Mouse (Mus musculus): Measurements from ENCODE around the gene Prcd. TPM values are rescaled to one million over a fixed set of nuclear protein-coding genes. Genes with fewer than 3 reads are reported as not detected.
"Not testable (repeated sequence)": the region's sequence is repeated elsewhere in the genome, so short reads cannot be mapped to it uniquely, and the experiment has no call there.

The Prcd gene
- polyA plus RNA-seq, 1 experiment, result not detected

- WGBS, result 56% methylated on average over 9 of the region's 9 CpGs
- Histone ChIP-seq H3K4me3 (replicated peaks; ENCODE audit: control insufficient read depth, low read depth, low read length) (no peak overlapping the region), H3K4me1 (ENCODE audit: control insufficient read depth, insufficient read depth, low read length) (0 out of 2 replicates have a peak, but pooled peaks cover 1% of the 10 kb centered on the region), H3K27ac (ENCODE audit: control insufficient read depth, insufficient read depth, low read depth, low read length, poor library complexity) (no peak overlapping the region)
- TF ChIP-seq CTCF (IDR thresholded peaks at IDR 0.05; ENCODE audit: control insufficient read depth, insufficient read depth, low read length) (peak; percentile 90), POLR2A (IDR thresholded peaks at IDR 0.05; ENCODE audit: borderline replicate concordance, control insufficient read depth, low read depth, low read length) (no peak)
Measured at GRCm38 (mm10) chr11:116628712-116629111, 24.6 kb upstream of the Prcd start.

GRCm38 (mm10) chr11:116629472-116629871 lies 23.9 kb upstream of the Prcd start:
- no peak overlapping the region for H3K4me3 ChIP-seq (replicated peaks; ENCODE audit: control insufficient read depth, low read depth, low read length)
- WGBS, result 73% methylated on average over 6 of the region's 6 CpGs
- H3K4me1 ChIP-seq (ENCODE audit: control insufficient read depth, insufficient read depth, low read length), result 0 out of 2 replicates have a peak, but pooled peaks cover 1% of the 10 kb centered on the region
- no peak for TF ChIP-seq POLR2A (IDR thresholded peaks at IDR 0.05; ENCODE audit: borderline replicate concordance, control insufficient read depth, low read depth, low read length)
- TF ChIP-seq CTCF (IDR thresholded peaks at IDR 0.05; ENCODE audit: control insufficient read depth, insufficient read depth, low read length), result no peak
- no peak overlapping the region for H3K27ac ChIP-seq (ENCODE audit: control insufficient read depth, insufficient read depth, low read depth, low read length, poor library complexity)

- Histone ChIP-seq H3K27ac (ENCODE audit: control insufficient read depth, insufficient read depth, low read depth, low read length, poor library complexity) (no peak overlapping the region), H3K4me3 (replicated peaks; ENCODE audit: control insufficient read depth, low read depth, low read length) (no peak overlapping the region), H3K4me1 (ENCODE audit: control insufficient read depth, insufficient read depth, low read length) (no peaks in the 10 kb centered on the region)
- 45% methylated on average over 12 of the region's 12 CpGs for WGBS
- no peak for TF ChIP-seq CTCF (IDR thresholded peaks at IDR 0.05; ENCODE audit: control insufficient read depth, insufficient read depth, low read length)
- no peak for TF ChIP-seq POLR2A (IDR thresholded peaks at IDR 0.05; ENCODE audit: borderline replicate concordance, control insufficient read depth, low read depth, low read length)
Measured at GRCm38 (mm10) chr11:116630171-116630965, 23.0 kb upstream of the Prcd start.

- Histone ChIP-seq H3K27ac (ENCODE audit: control insufficient read depth, insufficient read depth, low read depth, low read length, poor library complexity) (no peak overlapping the region), H3K4me1 (ENCODE audit: control insufficient read depth, insufficient read depth, low read length) (no peaks in the 10 kb centered on the region), H3K4me3 (replicated peaks; ENCODE audit: control insufficient read depth, low read depth, low read length) (no peak overlapping the region)
- 83% methylated on average over 10 of the region's 10 CpGs for WGBS
- TF ChIP-seq POLR2A (IDR thresholded peaks at IDR 0.05; ENCODE audit: borderline replicate concordance, control insufficient read depth, low read depth, low read length) (no peak), CTCF (IDR thresholded peaks at IDR 0.05; ENCODE audit: control insufficient read depth, insufficient read depth, low read length) (no peak)
Measured at GRCm38 (mm10) chr11:116632962-116633361, 20.4 kb upstream of the Prcd start.

- H3K4me3 ChIP-seq (replicated peaks; ENCODE audit: control insufficient read depth, low read depth, low read length); H3K4me1 ChIP-seq (ENCODE audit: control insufficient read depth, insufficient read depth, low read length); H3K27ac ChIP-seq (ENCODE audit: control insufficient read depth, insufficient read depth, low read depth, low read length, poor library complexity): not testable (repeated sequence)
- WGBS, result 64% methylated on average over 8 of the region's 8 CpGs
Measured at GRCm38 (mm10) chr11:116636607-116637006, 16.7 kb upstream of the Prcd start.

GRCm38 (mm10) chr11:116641168-116641567 lies 12.2 kb upstream of the Prcd start:
- Histone ChIP-seq H3K4me3 (replicated peaks; ENCODE audit: control insufficient read depth, low read depth, low read length) (no peak overlapping the region), H3K27ac (ENCODE audit: control insufficient read depth, insufficient read depth, low read depth, low read length, poor library complexity) (no peak overlapping the region), H3K4me1 (ENCODE audit: control insufficient read depth, insufficient read depth, low read length) (no peaks in the 10 kb centered on the region)
- 54% methylated on average over 5 of the region's 5 CpGs for WGBS
- TF ChIP-seq POLR2A (IDR thresholded peaks at IDR 0.05; ENCODE audit: borderline replicate concordance, control insufficient read depth, low read depth, low read length) (no peak), CTCF (IDR thresholded peaks at IDR 0.05; ENCODE audit: control insufficient read depth, insufficient read depth, low read length) (peak; percentile 48; the same call in 1 of the 2 replicates)

- 51% methylated on average over 3 of the region's 3 CpGs for WGBS
- TF ChIP-seq POLR2A (IDR thresholded peaks at IDR 0.05; ENCODE audit: borderline replicate concordance, control insufficient read depth, low read depth, low read length), result no peak
- TF ChIP-seq CTCF (IDR thresholded peaks at IDR 0.05; ENCODE audit: control insufficient read depth, insufficient read depth, low read length), result no peak
- no peak overlapping the region for H3K4me3 ChIP-seq (replicated peaks; ENCODE audit: control insufficient read depth, low read depth, low read length)
- no peak overlapping the region for H3K27ac ChIP-seq (ENCODE audit: control insufficient read depth, insufficient read depth, low read depth, low read length, poor library complexity)
- no peaks in the 10 kb centered on the region for H3K4me1 ChIP-seq (ENCODE audit: control insufficient read depth, insufficient read depth, low read length)
Measured at GRCm38 (mm10) chr11:116641731-116642130, 11.6 kb upstream of the Prcd start.

- no peaks in the 10 kb centered on the region for H3K4me1 ChIP-seq (ENCODE audit: control insufficient read depth, insufficient read depth, low read length)
- TF ChIP-seq POLR2A (IDR thresholded peaks at IDR 0.05; ENCODE audit: borderline replicate concordance, control insufficient read depth, low read depth, low read length), result no peak
- peak; percentile 89 for TF ChIP-seq CTCF (IDR thresholded peaks at IDR 0.05; ENCODE audit: control insufficient read depth, insufficient read depth, low read length)
- no peak overlapping the region for H3K4me3 ChIP-seq (replicated peaks; ENCODE audit: control insufficient read depth, low read depth, low read length)
- H3K27ac ChIP-seq (ENCODE audit: control insufficient read depth, insufficient read depth, low read depth, low read length, poor library complexity), result no peak overlapping the region
- WGBS, result 30% methylated on average over 14 of the region's 14 CpGs
Measured at GRCm38 (mm10) chr11:116642681-116643578, 10.4 kb upstream of the Prcd start.

Measured in bone marrow, adult 2 months (tissue).